Mouse (Mus musculus) cortical plate, adult 2 months (tissue): ENCODE results near the gene Pklr.

Source experiments
- CTCF ChIP-seq: fragments of 200-500 bp; IDR thresholded peaks from 2 replicates; pipeline ENCODE4 v1.5.1; 2011; ENCODE audit warnings: mild to moderate bottlenecking, control low read depth, low read length; ENCODE audit not compliant: insufficient read depth; ENCODE audit errors: extremely low read depth
- POLR2A ChIP-seq: fragments of 200-500 bp; IDR thresholded peaks from 2 replicates; pipeline ENCODE4 v1.6.1; 2011; ENCODE audit warnings: mild to moderate bottlenecking, low read length, control low read depth; ENCODE audit not compliant: insufficient read depth; ENCODE audit errors: extremely low read depth

- TF ChIP-seq CTCF (no peak), POLR2A (no peak)
Measured at GRCm38 (mm10) chr3:89193351-89193750, 57.4 kb downstream of the Pklr start.
